Mouse (Mus musculus) liver, embryonic 11.5 days (tissue): ENCODE results near the gene Smpd3. TPM values are rescaled to one million over a fixed set of nuclear protein-coding genes. Genes with fewer than 3 reads are reported as not detected.

Experiments
- ATAC-seq: fragments of 200-750 bp; cut with Nextera tagmentation; replicated peaks from 2 replicates; pipeline ENCODE4 v1.8.0; 2017; ENCODE audit warnings: moderate number of reproducible peaks, mild to moderate bottlenecking, moderate TSS enrichment, moderate library complexity; ENCODE audit not compliant: low FRiP score
- DNase-seq: peaks from one replicate; pipeline ENCODE4 v3.0.0-alpha.2; 2017; ENCODE audit warnings: low spot score
- H3K27ac ChIP-seq: fragments of 300-500 bp; sonication (generic); 2 replicates; pipeline ENCODE4 v1.5.1; 2014; ENCODE audit warnings: mild to moderate bottlenecking, low read depth, low read length, control low read depth
- H3K27me3 ChIP-seq: fragments of 300-500 bp; sonication (generic); replicated peaks from 2 replicates; pipeline ENCODE4 v1.6.1; 2014; ENCODE audit warnings: low read length, mixed read lengths; ENCODE audit not compliant: control insufficient read depth, insufficient read depth
- H3K36me3 ChIP-seq: fragments of 300-500 bp; sonication (generic); 2 replicates; pipeline ENCODE4 v1.6.1; 2014; ENCODE audit warnings: mild to moderate bottlenecking, low read length, moderate library complexity, mixed read lengths; ENCODE audit not compliant: control insufficient read depth, insufficient read depth
- H3K4me1 ChIP-seq: fragments of 300-500 bp; sonication (generic); replicated peaks from 2 replicates; pipeline ENCODE4 v1.6.1; 2014; ENCODE audit warnings: low read length, mixed read lengths; ENCODE audit not compliant: control insufficient read depth, insufficient read depth
- H3K4me2 ChIP-seq: fragments of 300-500 bp; sonication (generic); 2 replicates; pipeline ENCODE4 v1.6.1; 2014; ENCODE audit warnings: mild to moderate bottlenecking, control low read depth, moderate library complexity
- H3K4me3 ChIP-seq: fragments of 300-500 bp; sonication (generic); 2 replicates; pipeline ENCODE4 v1.5.1; 2014; ENCODE audit warnings: low read depth, low read length, control low read depth
- H3K9ac ChIP-seq: fragments of 300-500 bp; sonication (generic); 2 replicates; pipeline ENCODE4 v1.6.1; 2014; ENCODE audit warnings: low read depth, low read length, control low read depth
- H3K9me3 ChIP-seq: fragments of 300-500 bp; sonication (generic); 2 replicates; pipeline ENCODE4 v1.6.1; 2016; ENCODE audit warnings: low read length, inconsistent platforms, mixed read lengths; ENCODE audit not compliant: control insufficient read depth
- WGBS: fragments of 180-500 bp; shearing (Covaris S2); extraction: QIAGEN DNeasy Blood & Tissue Kit; methylation state at CpG from one replicate; pipeline ENCODE4 v1.1.7; 2014; 5-methylcytosine and 5-hydroxymethylcytosine counted together
- polyA plus RNA-seq: library from polyadenylated mRNA; unstranded; fragments of >200 nt; fragmentation: Nextera tagmentation; extraction: Ambion mirVana; gene quantifications from 2 replicates; pipeline ENCODE4 v1.2.1, GENCODE M21; 2014

Smpd3 gene
- polyA plus RNA-seq, 1 experiment from 2014 or later, result 1.3 TPM

DNA sequence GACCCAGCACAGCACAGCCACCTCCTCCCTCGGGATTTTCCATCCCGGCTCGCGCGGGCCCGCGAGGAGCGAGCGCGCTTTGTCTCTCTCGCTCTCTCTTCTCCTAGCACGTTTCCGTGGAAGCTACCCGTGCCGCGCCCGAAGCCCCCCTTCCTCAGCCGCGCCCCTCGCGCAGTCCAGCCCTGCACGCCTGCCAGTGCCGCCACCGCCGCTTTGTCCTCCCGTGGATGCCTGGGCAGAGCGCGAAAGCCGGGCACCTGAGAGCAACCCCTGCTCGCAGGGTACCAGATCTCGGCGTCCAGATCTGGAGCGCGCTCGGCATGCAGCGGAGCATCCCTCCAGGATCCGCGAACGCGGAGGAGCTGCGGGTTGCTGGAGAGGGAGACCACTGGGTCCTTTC lies 1.2 kb downstream of the Smpd3 start:
- no peak overlapping the region for H3K27ac ChIP-seq
- peak overlapping the region; percentile 59 for H3K4me2 ChIP-seq
- no peak for ATAC-seq
- 6% methylated on average over 41 of the region's 41 CpGs for WGBS
- no peak for DNase-seq
- no peak overlapping the region for H3K9ac ChIP-seq
- 0 out of 2 replicates have a peak, but pooled peaks cover 2% of the 10 kb centered on the region for H3K4me1 ChIP-seq
- H3K9me3 ChIP-seq, result no peaks in the 10 kb centered on the region
- 0 out of 2 replicates have a peak overlapping the region, but pooled peaks have one; percentile 17 for H3K4me3 ChIP-seq
- H3K27me3 ChIP-seq, result peaks cover 28% of the 10 kb centered on the region
- H3K36me3 ChIP-seq, result no peaks in the 10 kb centered on the region

DNA sequence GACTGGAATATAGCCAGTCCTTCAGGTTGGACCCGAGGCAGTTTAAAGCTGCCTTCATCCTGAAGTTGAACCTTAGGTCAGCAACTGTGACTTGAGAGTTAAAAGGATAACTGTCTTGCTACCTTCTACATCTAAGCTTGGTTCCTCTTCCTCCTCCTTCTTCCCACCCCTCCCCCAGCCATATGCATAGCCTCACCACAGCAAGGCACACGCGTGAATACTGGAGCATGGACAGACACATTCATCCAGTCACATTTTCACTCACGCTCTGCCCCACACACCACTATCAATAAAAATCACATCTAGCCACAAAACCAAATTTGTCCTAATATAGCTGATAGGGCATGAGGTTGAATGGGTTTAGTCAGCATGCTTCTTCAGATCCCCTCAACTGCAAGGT lies 1.8 kb downstream of the Smpd3 start:
- H3K4me1 ChIP-seq, result 0 out of 2 replicates have a peak, but pooled peaks cover 2% of the 10 kb centered on the region
- no peaks in the 10 kb centered on the region for H3K9me3 ChIP-seq
- DNase-seq (no peak), ATAC-seq (no peak)
- no peak overlapping the region for H3K27ac ChIP-seq
- peaks cover 28% of the 10 kb centered on the region for H3K27me3 ChIP-seq
- no peak overlapping the region; the same call in 1 of the 2 replicates for H3K4me2 ChIP-seq
- WGBS, result 70% methylated on average over 4 of the region's 4 CpGs
- H3K9ac ChIP-seq, result no peak overlapping the region
- no peak overlapping the region for H3K4me3 ChIP-seq
- no peaks in the 10 kb centered on the region for H3K36me3 ChIP-seq

DNA sequence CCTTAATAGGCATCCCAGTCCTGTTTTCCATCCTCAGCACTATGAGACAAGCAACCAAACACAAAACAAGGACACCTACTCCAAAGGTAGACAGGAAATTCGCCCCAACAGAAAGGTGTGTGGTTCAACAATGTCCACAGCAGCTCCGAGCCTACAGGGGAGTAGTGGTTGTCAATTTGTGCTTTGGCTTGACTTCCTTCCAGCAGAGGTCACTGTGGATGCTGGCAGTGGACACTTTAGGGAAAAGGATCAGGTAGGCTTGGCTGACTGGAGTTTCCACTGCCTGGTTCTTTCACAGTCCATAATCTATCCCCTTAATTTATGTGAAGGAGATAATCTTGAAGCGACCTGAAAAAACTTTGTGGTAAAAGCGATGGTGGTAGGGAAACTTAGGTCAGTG lies 2.6 kb downstream of the Smpd3 start:
- Histone ChIP-seq H3K27me3 (peaks cover 28% of the 10 kb centered on the region), H3K4me1 (0 out of 2 replicates have a peak, but pooled peaks cover 2% of the 10 kb centered on the region), H3K9ac (no peak overlapping the region), H3K4me2 (no peak overlapping the region), H3K36me3 (no peaks in the 10 kb centered on the region), H3K9me3 (no peaks in the 10 kb centered on the region), H3K27ac (no peak overlapping the region), H3K4me3 (no peak overlapping the region)
- 47% methylated on average over 4 of the region's 4 CpGs for WGBS
- DNase-seq (no peak), ATAC-seq (no peak)

DNA sequence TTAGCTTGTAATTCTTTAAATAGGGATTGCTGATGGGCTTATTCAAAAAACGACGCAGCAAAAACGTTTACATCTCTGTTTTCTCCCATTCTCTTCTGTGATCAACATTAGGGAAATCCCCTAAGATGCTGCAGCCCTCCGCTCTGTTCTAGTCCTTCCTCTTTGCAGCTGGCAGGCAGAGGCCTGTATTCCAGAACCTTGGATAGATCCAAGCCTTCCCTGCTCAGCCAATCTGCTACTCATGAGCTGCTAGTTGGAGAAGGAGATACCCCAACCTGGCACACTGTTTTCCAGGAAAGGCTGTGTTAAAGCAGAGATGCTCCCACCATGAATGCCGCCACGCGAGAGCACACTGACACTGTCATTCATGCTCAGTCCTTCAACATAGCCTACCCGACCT lies 4.4 kb downstream of the Smpd3 start:
- peaks cover 28% of the 10 kb centered on the region for H3K27me3 ChIP-seq
- H3K9ac ChIP-seq, result no peak overlapping the region
- H3K4me3 ChIP-seq, result no peak overlapping the region
- DNase-seq, result no peak
- no peak overlapping the region for H3K27ac ChIP-seq
- H3K4me1 ChIP-seq, result 0 out of 2 replicates have a peak, but pooled peaks cover 2% of the 10 kb centered on the region
- no peak for ATAC-seq
- no peak overlapping the region for H3K4me2 ChIP-seq
- H3K36me3 ChIP-seq, result no peaks in the 10 kb centered on the region
- no peaks in the 10 kb centered on the region for H3K9me3 ChIP-seq
- 30% methylated on average over 8 of the region's 8 CpGs for WGBS

DNA sequence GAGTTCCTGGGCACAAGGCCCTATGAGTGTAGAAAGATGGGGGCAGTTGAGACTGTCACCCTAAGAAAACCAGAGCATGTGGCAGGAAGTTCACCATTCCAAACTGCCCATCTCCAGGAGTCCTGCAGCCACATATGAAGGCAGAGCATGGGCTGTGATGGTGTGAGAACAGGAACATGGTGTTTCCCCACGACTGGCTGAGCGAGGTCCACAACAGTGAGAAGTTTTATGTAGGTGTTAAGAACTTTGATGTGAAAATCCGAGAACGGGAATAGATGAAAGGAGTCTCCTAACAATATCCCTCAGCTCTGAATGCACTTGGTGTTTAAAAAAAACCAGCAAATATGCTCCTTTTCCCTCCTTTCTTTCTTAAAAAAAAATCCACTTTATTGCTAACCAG lies 5.3 kb downstream of the Smpd3 start:
- no peaks in the 10 kb centered on the region for H3K36me3 ChIP-seq
- peaks cover 28% of the 10 kb centered on the region for H3K27me3 ChIP-seq
- WGBS, result 70% methylated on average over 4 of the region's 4 CpGs
- no peak overlapping the region for H3K4me2 ChIP-seq
- H3K27ac ChIP-seq, result no peak overlapping the region
- H3K4me1 ChIP-seq, result 0 out of 2 replicates have a peak, but pooled peaks cover 1% of the 10 kb centered on the region
- ATAC-seq (no peak), DNase-seq (no peak)
- no peak overlapping the region for H3K4me3 ChIP-seq
- H3K9ac ChIP-seq, result no peak overlapping the region
- H3K9me3 ChIP-seq, result no peaks in the 10 kb centered on the region

DNA sequence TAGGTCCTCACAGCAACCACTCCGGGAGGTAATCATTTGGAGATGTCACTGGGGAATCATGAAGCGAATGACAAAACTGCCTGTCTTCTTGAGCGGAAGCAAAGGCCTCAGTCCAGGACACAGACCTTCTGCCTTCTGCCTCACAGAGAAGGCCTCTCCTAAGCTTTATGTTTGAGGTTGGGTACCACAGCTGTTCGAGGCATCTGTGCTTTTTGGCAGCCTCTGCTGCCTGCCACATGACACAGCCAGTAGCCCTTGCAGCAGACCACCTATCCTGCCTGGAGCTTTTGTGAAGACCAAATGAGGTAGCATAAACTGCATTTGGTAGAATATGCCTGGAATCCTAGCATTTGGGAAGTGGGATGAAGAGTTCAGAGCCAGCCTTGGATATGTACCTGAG lies 11.2 kb downstream of the Smpd3 start:
- ATAC-seq, result no peak

DNA sequence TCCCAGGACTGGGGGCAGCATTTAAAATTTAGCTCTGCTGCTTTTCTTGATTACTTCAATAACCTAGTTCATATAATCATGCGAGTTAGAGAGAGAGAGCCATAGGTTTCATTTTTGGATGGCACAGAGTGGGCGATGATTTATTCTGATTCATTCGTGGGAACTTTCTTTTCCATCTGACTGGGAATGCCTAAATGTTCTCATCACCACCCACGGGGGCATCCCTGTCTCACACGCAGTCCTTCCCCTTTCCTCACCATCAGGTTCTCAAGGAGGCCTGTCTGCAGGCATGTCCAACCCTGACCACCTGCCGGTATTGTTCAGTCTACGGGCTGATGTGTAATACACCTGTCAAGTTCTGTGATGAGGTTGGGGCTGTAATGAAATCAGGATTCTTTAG lies 16.4 kb downstream of the Smpd3 start:
- no peak overlapping the region for H3K4me2 ChIP-seq
- H3K4me1 ChIP-seq, result no peaks in the 10 kb centered on the region
- no peak overlapping the region for H3K4me3 ChIP-seq
- no peak overlapping the region for H3K9ac ChIP-seq
- no peaks in the 10 kb centered on the region for H3K36me3 ChIP-seq
- ATAC-seq (no peak), DNase-seq (no peak)
- 82% methylated on average over 7 of the region's 7 CpGs for WGBS
- no peaks in the 10 kb centered on the region for H3K27me3 ChIP-seq
- H3K9me3 ChIP-seq, result no peaks in the 10 kb centered on the region
- H3K27ac ChIP-seq, result no peak overlapping the region

More for the DNA sequence above, 11.2 kb downstream of the Smpd3 start:
- Histone ChIP-seq H3K9ac (no peak overlapping the region), H3K9me3 (no peaks in the 10 kb centered on the region), H3K27ac (no peak overlapping the region), H3K4me1 (no peaks in the 10 kb centered on the region), H3K27me3 (no peaks in the 10 kb centered on the region), H3K4me3 (no peak overlapping the region), H3K4me2 (no peak overlapping the region), H3K36me3 (no peaks in the 10 kb centered on the region)
- 71% methylated on average over 4 of the region's 4 CpGs for WGBS
- DNase-seq, result no peak

DNA sequence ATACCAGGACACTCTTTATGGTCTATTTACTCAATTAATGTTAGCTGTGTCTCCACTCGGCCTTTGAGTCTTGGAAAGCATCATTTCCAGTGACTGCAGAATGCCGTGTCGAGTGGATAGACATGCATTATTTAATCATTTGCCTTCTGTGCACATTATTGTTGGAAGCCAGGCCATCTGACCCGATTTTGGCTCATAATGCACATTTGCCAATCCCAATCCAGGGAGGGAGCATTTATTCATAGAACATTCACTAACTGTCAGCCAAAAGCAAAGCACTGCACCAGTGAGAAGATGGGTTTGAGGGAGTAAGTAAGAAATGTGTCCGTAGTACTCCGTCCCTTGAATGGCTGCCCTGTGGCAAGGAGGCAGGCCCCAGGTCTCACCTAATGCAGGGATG lies 17.8 kb downstream of the Smpd3 start:
- WGBS, result 77% methylated on average over 6 of the region's 6 CpGs
- H3K4me3 ChIP-seq, result no peak overlapping the region
- DNase-seq, result no peak
- no peaks in the 10 kb centered on the region for H3K9me3 ChIP-seq
- no peak overlapping the region for H3K9ac ChIP-seq
- H3K36me3 ChIP-seq, result no peaks in the 10 kb centered on the region
- no peak overlapping the region for H3K4me2 ChIP-seq
- ATAC-seq, result no peak
- no peaks in the 10 kb centered on the region for H3K27me3 ChIP-seq
- H3K27ac ChIP-seq, result no peak overlapping the region
- no peaks in the 10 kb centered on the region for H3K4me1 ChIP-seq

DNA sequence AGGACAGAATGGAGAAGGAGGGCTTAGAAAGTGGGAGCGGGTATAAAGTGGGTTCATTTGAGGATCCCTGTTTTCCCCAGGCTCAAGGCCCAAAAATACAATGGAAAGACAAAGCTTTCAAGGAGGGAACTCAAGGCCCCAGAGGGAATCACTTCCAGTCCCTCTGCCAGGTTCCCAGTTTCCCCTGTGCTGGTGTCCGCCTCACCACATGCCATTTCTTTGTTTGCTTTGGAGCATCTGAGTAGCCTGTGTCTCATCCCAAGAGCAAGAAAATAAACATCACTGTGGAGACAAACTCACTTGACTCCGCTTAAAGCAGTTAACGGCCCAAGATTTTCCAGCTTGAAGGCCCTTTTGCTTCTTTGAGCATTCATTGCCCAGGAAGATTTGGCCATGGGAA lies 20.7 kb downstream of the Smpd3 start:
- Histone ChIP-seq H3K9ac (no peak overlapping the region), H3K4me3 (no peak overlapping the region), H3K36me3 (no peaks in the 10 kb centered on the region), H3K27me3 (no peaks in the 10 kb centered on the region), H3K9me3 (no peaks in the 10 kb centered on the region), H3K4me1 (no peaks in the 10 kb centered on the region), H3K4me2 (no peak overlapping the region), H3K27ac (no peak overlapping the region)
- no peak for ATAC-seq
- 81% methylated on average over 4 of the region's 4 CpGs for WGBS
- no peak for DNase-seq
